Mouse (Mus musculus) ovary, adult 18-20 months (tissue): ENCODE data around the gene Mrgpra4.

Experiments used
- DNase-seq: peaks from one replicate; pipeline ENCODE4 v3.0.0; 2022; ENCODE audit warnings: low spot score, mixed read lengths

Gene Mrgpra4

GRCm38 (mm10) chr7:47981995-47982394 lies at the start of gene Mrgpra4:
Gene Mrgpra4, minus strand, starts transcription at chr7:47982095.
- no peak for DNase-seq

- no peak for DNase-seq
Observed at GRCm38 (mm10) chr7:48027497-48027896, 45.6 kb upstream of the Mrgpra4 start, which contains the start of gene Mrgprx1. Gene Mrgprx1, minus strand, starts transcription at chr7:48027597.

DNA sequence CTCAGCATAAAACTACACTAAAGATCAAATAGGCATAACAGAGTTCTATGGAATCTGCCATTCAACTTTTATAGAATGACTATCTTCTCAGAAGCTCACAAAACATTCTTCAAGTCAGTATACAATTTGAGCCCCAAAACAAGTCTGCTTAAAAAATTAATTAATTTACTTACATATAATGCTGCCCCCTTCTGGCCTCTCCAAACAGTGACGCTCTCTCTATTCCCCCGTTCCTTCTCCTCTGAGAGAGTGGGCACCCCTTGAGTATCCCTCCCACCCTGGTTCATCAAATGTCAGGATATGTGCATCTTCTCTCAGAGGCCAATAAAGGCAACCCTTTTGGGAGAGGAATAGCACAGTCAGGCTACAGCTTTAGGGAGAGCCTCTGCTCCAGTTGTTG lies 36.0 kb upstream of the Mrgpra4 start:
- DNase-seq = no peak

- no peak for DNase-seq
Observed at GRCm38 (mm10) chr7:47995689-47996088, 13.8 kb upstream of the Mrgpra4 start.

GRCm38 (mm10) chr7:47986752-47987151 lies 4.9 kb upstream of the Mrgpra4 start:
- no peak for DNase-seq
